Mouse (Mus musculus) cerebellum, adult 9-10 months (tissue): Measurements from ENCODE around the gene Kifc5b.
"Not testable (repeated sequence)": the region's sequence is repeated elsewhere in the genome, so short reads cannot be mapped to it uniquely, and the experiment has no call there.

Experiments
- DNase-seq: peaks from one replicate; pipeline ENCODE4 v3.0.0; 2022

Kifc5b gene

DNA sequence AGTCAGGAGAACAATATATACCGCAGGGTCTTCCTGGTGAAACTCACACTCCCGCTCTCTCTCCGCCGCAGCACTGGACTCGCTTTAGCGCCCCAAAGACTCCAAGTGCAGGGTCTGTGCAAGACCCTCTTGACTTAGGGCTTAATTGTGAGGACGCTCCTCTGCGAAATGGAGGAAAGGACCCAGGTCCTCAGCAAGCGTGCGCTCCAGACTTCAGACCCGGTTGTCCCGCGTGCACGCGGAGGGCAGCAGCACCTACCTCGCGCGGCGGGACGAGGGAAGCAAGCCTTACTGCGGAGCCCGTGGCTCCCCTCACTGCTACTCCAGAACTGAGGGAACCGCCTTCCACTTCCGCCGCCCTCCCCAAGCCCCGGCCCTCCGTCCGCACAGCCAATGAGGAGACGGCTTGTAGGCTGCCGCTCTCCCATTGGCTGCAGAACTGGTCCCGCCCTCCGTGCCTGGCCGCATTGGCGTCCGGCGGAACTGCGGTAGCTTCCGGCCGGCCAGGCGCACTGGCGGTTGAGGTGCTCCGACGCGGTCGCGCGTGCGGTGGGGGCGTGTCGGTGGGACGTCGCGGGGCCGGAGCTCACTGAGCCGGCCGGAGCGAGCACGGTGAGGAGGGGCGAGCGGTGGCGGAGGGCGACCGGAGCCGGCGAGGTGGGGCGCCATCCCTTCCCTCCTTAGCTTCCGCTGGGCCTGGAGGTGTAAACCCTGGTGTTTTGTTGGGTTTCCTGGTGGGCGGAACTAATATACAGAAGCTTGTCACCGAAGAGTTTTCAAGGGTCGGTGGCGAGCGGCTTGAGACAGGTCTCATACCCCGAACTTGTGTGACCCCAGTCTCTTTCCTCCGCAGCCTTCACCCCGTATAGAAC is 56.0 kb downstream of the Kifc5b start, which contains the start of gene Zbtb9:
Gene Zbtb9, plus strand, starts transcription at position 465 of the 872 bp plus-strand sequence.
- DNase-seq: peak; percentile 93

DNA sequence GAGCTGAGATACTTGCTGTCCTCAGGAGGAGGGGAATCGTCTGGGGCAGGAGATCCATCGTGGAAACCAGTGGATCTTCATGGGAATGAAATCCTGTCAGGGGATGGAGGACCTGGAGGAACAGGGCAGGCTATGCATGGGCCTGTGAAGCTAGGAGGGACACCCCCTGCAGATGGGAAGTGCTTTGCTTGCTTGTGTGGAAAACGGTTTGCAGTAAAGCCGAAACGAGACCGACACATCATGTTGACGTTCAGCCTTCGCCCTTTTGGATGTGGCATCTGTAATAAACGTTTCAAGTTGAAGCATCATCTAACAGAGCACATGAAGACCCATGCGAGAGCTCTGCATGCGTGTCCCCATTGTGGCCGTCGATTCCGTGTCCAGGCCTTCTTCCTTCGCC is 57.7 kb downstream of the Kifc5b start:
- DNase-seq: no peak

DNA sequence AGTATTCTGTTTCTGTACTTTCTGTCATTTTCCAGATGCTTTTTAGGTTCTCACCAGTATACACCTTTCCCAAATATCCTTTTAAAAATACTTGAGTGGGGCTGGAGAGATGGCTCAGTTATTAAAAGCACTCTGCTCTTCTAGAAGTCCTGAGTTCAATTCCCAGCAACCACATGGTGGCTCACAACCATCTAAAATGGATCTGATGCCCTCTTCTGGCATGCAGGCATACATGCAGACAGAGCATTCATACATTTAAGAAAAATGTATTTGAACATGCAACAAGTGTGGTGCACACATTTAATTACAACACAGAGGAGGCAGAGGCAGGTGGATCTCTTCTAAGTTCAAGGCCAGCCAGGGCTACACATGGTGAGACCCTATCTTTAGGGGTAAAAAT is 58.5 kb downstream of the Kifc5b start:
- no peak for DNase-seq

DNA sequence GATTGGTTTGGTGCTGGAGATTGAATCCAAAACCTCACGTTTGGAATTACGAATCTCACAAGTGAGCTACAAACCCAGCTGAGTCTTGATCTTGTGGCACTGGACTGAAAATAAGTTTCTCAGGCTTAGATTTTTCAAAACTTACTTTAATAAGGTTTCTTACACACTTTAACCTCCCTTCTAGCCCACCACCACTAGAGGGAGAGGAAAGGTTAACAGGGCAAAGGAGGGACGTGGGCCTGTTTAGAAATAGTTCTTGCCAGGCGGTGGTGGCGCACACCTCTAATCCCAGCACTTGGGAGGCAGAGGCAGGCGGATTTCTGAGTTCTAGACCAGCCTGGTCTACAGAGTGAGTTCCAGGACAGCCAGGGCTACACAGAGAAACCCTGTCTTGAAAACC is 60.5 kb downstream of the Kifc5b start:
- not testable (repeated sequence) for DNase-seq

DNA sequence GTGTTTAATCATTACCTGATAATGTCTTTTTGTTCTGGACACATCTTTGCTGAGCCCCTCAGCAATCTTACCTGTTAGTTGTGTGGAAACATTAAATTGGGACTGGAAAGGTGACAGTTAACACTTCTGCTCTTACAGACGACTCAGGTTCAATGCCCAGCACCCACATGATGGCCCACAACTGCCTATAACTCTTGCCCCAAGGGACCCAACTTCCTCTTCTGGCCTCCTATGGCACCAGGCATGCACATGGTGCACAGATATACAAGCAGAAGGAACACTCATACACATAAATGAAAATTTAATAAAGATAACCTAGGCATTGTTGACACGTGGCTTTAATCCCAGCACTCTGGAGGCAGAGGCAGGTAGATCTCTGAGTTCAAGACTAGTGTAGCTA is 62.5 kb downstream of the Kifc5b start:
- no peak for DNase-seq

DNA sequence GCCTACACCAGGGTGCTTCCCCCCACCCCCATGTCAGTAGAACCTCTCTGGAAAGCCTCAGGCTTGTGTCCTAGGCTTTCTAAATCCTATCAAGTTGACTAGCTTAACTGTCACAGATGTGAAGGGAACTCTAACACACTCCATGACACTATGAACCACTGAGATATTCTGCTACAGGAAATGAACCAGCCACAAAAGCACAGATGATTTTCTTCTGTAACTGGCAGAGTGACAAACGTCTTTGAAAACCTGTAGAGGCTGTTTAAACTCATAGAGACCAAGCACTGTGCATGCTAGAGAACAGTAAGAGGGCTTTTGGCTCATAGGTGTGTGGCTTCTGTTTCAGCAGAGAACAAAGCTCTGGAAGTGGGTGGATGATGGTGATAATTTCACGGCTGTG is 64.2 kb downstream of the Kifc5b start:
- no peak for DNase-seq
